In the genomic region with DNA sequence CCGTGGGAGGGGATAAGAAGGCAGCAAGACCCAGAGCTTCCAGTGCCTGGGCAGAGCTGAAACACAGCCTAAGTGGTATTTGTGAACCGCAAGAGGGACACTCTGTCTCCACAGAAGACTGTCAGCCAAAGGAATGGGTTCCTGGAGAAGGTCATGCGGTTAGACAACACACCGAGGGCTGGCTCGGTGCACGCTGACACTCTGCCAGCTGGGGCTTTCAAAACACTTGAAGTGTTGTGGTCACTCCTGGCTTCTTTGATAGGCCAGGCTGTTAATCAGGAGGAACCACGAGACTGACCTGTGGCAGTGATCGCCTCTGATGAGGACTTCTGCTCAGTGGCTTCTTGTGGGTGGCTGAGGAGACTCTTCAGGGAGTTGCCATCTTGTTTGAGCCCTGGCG, we compare ENCODE assay signal across 12 mouse cellular contexts. TPM values are rescaled to one million over a fixed set of nuclear protein-coding genes. Genes with fewer than 3 reads are reported as not detected.
A peak's percentile ranks its signal among the peaks of the same experiment; 100 is the strongest.
DNase-seq lines count a peak whose midpoint lies in the region; ATAC-seq lines count a peak whose summit lies in the region.
"Had no signal": no experiment of that assay in that cellular context is flagged by ENCODE, and none has a peak within 500 bp of the region (broad histone marks: within the 10 kb centered on the region; RNA-seq: fewer than 3 reads in every experiment).

No protein-coding gene starts in this region.

- 0 out of 2 replicates have a peak, but pooled peaks cover 5% of the 10 kb centered on the region for H3K27me3 ChIP-seq in heart, embryonic 12.5 days (replicated peaks)
- peaks cover 7% of the 10 kb centered on the region; the same call in 1 of the 2 replicates for H3K27me3 ChIP-seq in heart, embryonic 15.5 days
- H3K27me3 ChIP-seq in intestine, embryonic 16.5 days (replicated peaks; ENCODE audit: control insufficient read depth, insufficient read depth, low read length) = no peaks in the 10 kb centered on the region
- peaks cover 6% of the 10 kb centered on the region for H3K27me3 ChIP-seq in hindbrain, embryonic 13.5 days
- H3K27me3 ChIP-seq: forebrain, embryonic 15.5 days had no signal

- H3K36me3 ChIP-seq in heart, embryonic 12.5 days = no peaks in the 10 kb centered on the region
- no peaks in the 10 kb centered on the region for H3K36me3 ChIP-seq in heart, embryonic 15.5 days
- no peaks in the 10 kb centered on the region for H3K36me3 ChIP-seq in intestine, embryonic 16.5 days (ENCODE audit: control insufficient read depth, insufficient read depth, low read length)
- no peaks in the 10 kb centered on the region for H3K36me3 ChIP-seq in hindbrain, embryonic 13.5 days
- H3K36me3 ChIP-seq: forebrain, embryonic 15.5 days had no signal

- H3K27ac ChIP-seq in heart, embryonic 12.5 days (ENCODE audit: poor library complexity, severe bottlenecking) = no peak overlapping the region
- 0 out of 2 replicates have a peak overlapping the region, but pooled peaks have one; percentile 9 for H3K27ac ChIP-seq in heart, embryonic 15.5 days
- no peak overlapping the region for H3K27ac ChIP-seq in intestine, embryonic 16.5 days (ENCODE audit: low read length)
- H3K27ac ChIP-seq in hindbrain, embryonic 13.5 days = no peak overlapping the region
- H3K27ac ChIP-seq: forebrain, embryonic 15.5 days; hindbrain, postnatal 0 days had no signal

- H3K4me3 ChIP-seq in heart, embryonic 12.5 days = no peak overlapping the region
- no peak overlapping the region for H3K4me3 ChIP-seq in heart, embryonic 15.5 days
- no peak overlapping the region for H3K4me3 ChIP-seq in intestine, embryonic 16.5 days (ENCODE audit: low read length)
- H3K4me3 ChIP-seq in hindbrain, embryonic 13.5 days = no peak overlapping the region
- H3K4me3 ChIP-seq: forebrain, embryonic 15.5 days had no signal

- no peak overlapping the region for H3K9ac ChIP-seq in heart, embryonic 12.5 days
- H3K9ac ChIP-seq in heart, embryonic 15.5 days = no peak overlapping the region
- H3K9ac ChIP-seq in intestine, embryonic 16.5 days (ENCODE audit: low read depth, low read length) = no peak overlapping the region
- H3K9ac ChIP-seq in hindbrain, embryonic 13.5 days = no peak overlapping the region
- H3K9ac ChIP-seq: forebrain, embryonic 15.5 days had no signal

- no peak overlapping the region for H3K4me2 ChIP-seq in heart, embryonic 12.5 days
- 0 out of 2 replicates have a peak overlapping the region, but pooled peaks have one; percentile 13 for H3K4me2 ChIP-seq in heart, embryonic 15.5 days
- no peak overlapping the region for H3K4me2 ChIP-seq in intestine, embryonic 16.5 days (ENCODE audit: low read depth, low read length)
- H3K4me2 ChIP-seq in hindbrain, embryonic 13.5 days = no peak overlapping the region
- H3K4me2 ChIP-seq: forebrain, embryonic 15.5 days had no signal

- no peaks in the 10 kb centered on the region for H3K9me3 ChIP-seq in heart, embryonic 12.5 days (replicated peaks)
- no peaks in the 10 kb centered on the region for H3K9me3 ChIP-seq in heart, embryonic 15.5 days (replicated peaks)
- H3K9me3 ChIP-seq in intestine, embryonic 16.5 days (ENCODE audit: control insufficient read depth, low read length) = no peaks in the 10 kb centered on the region
- 0 out of 2 replicates have a peak, but pooled peaks cover 4% of the 10 kb centered on the region for H3K9me3 ChIP-seq in hindbrain, embryonic 13.5 days
- H3K9me3 ChIP-seq: forebrain, embryonic 15.5 days had no signal

- ATAC-seq in heart, embryonic 12.5 days (ENCODE audit: insufficient number of reproducible peaks, low FRiP score) = no peak
- ATAC-seq in heart, embryonic 15.5 days (replicated peaks; ENCODE audit: insufficient number of reproducible peaks, insufficient read depth, low FRiP score, low read depth) = 0 out of 2 replicates have a peak, but pooled peaks have one; percentile 13
- peak; percentile 80 for ATAC-seq in megakaryocyte progenitor cell, adult 5-6 weeks (replicated peaks; ENCODE audit: poor library complexity)
- no peak for ATAC-seq in intestine, embryonic 16.5 days
- ATAC-seq in hindbrain, embryonic 13.5 days (ENCODE audit: low FRiP score) = no peak
- ATAC-seq: forebrain, embryonic 15.5 days; hindbrain, postnatal 0 days had no signal

- 40% methylated on average over 9 of the region's 9 CpGs for WGBS in heart, embryonic 12.5 days
- 41% methylated on average over 9 of the region's 9 CpGs for WGBS in heart, embryonic 15.5 days
- 57% methylated on average over 9 of the region's 9 CpGs for WGBS in intestine, embryonic 16.5 days
- 87% methylated on average over 9 of the region's 9 CpGs for WGBS in hindbrain, embryonic 13.5 days

- peak; percentile 95 for DNase-seq in heart, adult 11 months
- peak; percentile 47 for DNase-seq in adrenal gland, adult 8-10 months
- DNase-seq in embryo, embryonic 11 days = no peak
- DNase-seq: cerebellum, adult 9-11 months; right cerebral cortex, postnatal 14 days had no signal

- peaks cover 14% of the 10 kb centered on the region for H3K4me1 ChIP-seq in heart, embryonic 12.5 days (replicated peaks)
- H3K4me1 ChIP-seq in heart, embryonic 15.5 days (replicated peaks) = peaks cover 13% of the 10 kb centered on the region
- H3K4me1 ChIP-seq in intestine, embryonic 16.5 days (ENCODE audit: control insufficient read depth, insufficient read depth, low read length) = no peaks in the 10 kb centered on the region
- H3K4me1 ChIP-seq in hindbrain, embryonic 13.5 days (replicated peaks) = no peaks in the 10 kb centered on the region
- H3K4me1 ChIP-seq: forebrain, embryonic 15.5 days had no signal

RNA-seq across cellular contexts. Expression of a gene that starts 30.5 kb away (rescaled TPM):
- 45.3 and 46.4 TPM in 2 replicates for polyA plus RNA-seq in heart, embryonic 12.5 days (2016; fragmentation: Nextera tagmentation; extraction: Ambion mirVana)
- 10 to 100 TPM; 68.7 to 86.7 (median 74.9) TPM for total RNA-seq in adrenal gland, adult 8-10 months (2022)
- 34.4 and 36.0 TPM in 2 replicates for polyA plus RNA-seq in heart, embryonic 15.5 days (2015; fragmentation: Nextera tagmentation; extraction: Ambion mirVana)
- total RNA-seq in megakaryocyte progenitor cell, adult 5-6 weeks (2015) = 55.9 and 65.0 TPM in 2 replicates
- total RNA-seq in megakaryocyte progenitor cell, adult 5-6 weeks (2017) = 73.9 and 127 TPM in 2 replicates
- polyA plus RNA-seq in intestine, embryonic 16.5 days (2015; fragmentation: Nextera tagmentation; extraction: Ambion mirVana) = 36.1 and 38.7 TPM in 2 replicates
- 51.5 and 53.1 TPM in 2 replicates for polyA plus RNA-seq in hindbrain, embryonic 13.5 days (2015; fragmentation: Nextera tagmentation; extraction: Ambion mirVana)

Comparison
In these comparisons a context has a peak if more than half of its experiments do, and no peak if none do; other contexts are left out.
1. ATAC-seq: peak in heart, embryonic 15.5 days (single experiment) and megakaryocyte progenitor cell, adult 5-6 weeks (single experiment); none in heart, embryonic 12.5 days (single experiment), intestine, embryonic 16.5 days (single experiment) and hindbrain, embryonic 13.5 days (single experiment).